Mouse (Mus musculus) small intestine, adult 2 months (tissue): Measurements from ENCODE around the gene Atxn7l1.

Experiments used
- CTCF ChIP-seq: fragments of 200-500 bp; IDR thresholded peaks from 2 replicates; pipeline ENCODE4 v1.5.1; 2012; ENCODE audit warnings: low read depth, mild to moderate bottlenecking, control low read depth, inconsistent platforms, low read length, moderate library complexity, mixed read lengths; ENCODE audit not compliant: insufficient replicate concordance, insufficient read length; ENCODE audit errors: extremely low read depth
- POLR2A ChIP-seq: fragments of 200-500 bp; IDR thresholded peaks from 2 replicates; pipeline ENCODE4 v1.6.1; 2012; ENCODE audit warnings: low read depth, mild to moderate bottlenecking, control low read depth, inconsistent platforms, low read length, moderate library complexity

- TF ChIP-seq CTCF = peak; percentile 96; the same call in 1 of the 2 replicates
- TF ChIP-seq POLR2A = no peak
Measured at GRCm38 (mm10) chr12:33379624-33380445, 232.3 kb downstream of the Atxn7l1 start.
